Mouse (Mus musculus): ENCODE measurements around the gene Olfr525. TPM values are rescaled to one million over a fixed set of nuclear protein-coding genes. Genes with fewer than 3 reads are reported as not detected.

Gene Olfr525
- not detected for total RNA-seq (2023)

DNA sequence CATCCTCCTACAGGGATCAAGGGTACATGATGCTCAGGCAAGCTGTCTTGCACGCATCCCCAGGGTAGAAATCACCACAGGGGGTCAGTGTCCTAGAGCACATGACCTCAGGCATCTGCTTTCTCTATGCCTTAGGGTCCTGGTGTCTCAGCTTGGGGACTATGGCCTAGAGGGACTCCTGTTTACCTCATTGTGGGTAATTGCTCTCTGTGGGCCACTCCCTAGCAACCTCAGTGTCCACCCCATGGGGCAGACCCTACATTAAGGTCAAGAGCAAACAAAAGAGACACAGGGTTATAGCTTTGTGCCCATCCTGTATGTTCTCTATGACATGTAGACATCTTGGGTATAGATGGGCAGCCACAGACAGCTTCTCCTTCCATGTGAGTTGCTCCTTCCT is at the start of gene Olfr525:
Gene Olfr525 (plus strand): TSS at position 301 of the 400 bp plus-strand sequence.

DNA sequence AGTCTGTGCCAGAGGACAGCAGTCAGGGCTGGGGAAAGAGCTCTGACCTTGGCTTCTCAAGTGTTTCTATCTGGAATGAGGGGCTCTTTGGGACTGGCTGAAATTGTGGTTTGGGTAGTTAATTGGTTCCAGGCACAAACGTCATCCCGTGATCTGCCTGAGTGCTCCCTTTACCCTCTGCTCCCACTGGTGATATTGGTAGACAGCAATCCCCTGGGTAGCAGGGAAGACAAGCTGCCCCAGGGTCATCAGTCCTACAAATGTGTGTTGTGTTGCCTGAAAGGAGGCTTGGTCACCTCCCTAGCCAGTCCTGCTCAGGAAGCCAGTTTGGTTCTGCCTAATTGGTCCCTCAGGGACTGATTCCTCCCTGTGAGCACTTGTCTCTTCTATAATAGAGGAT is 13.1 kb downstream of the Olfr525 start, which contains the start of gene Olfr527:
Gene Olfr527 (plus strand): TSS at position 301 of the 400 bp plus-strand sequence.

DNA sequence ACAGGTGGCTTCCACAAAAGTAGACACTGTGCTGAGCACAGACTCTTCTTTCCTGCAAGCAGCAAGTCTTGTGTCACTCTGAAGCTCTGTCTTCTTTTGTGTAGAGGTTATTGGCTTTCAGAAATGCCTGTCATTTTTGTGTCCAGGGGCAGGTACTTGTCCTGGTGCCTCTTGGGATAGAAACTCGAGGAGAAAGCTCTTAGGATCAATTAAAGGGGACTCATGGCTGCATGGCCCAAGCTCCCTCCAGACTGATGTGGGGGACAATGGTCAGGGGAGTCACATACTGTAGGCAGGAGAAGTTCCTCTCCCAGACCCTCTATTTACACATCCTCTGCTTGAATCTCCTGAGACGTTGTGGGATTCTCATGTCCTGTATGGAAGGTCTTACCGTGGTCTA is 40.9 kb downstream of the Olfr525 start, which contains the start of gene Olfr60:
Gene Olfr60 (minus strand): TSS at position 101 of the 400 bp plus-strand sequence.

DNA sequence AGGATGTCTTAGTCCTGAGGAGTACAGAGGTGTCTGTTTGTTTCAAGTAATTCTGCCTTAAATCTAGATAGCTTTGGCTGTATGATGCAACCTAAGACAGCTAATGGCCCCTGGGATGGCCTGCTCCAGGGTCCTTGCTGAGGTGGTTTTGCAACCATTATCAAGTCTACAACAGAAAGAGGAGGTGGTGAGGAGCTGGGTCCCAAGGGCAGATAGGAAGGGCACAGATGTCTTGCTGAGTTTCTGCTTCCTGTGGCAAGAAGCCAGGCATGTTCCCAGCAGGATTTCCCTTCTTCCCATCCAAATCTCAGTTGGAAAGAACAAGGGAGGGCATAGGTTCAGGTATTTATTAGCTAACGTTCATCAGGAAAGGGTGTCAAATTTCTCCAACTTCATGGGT is 55.6 kb downstream of the Olfr525 start, which contains the start of gene Olfr530:
Gene Olfr530 (minus strand): TSS at position 101 of the 400 bp plus-strand sequence.

Other genes with a start within 250 kb of the Olfr525 start
- not detected for gene Caly, start 238.3 kb upstream of the Olfr525 start, total RNA-seq (2023)
- not detected for gene Prap1, start 227.5 kb upstream of the Olfr525 start, total RNA-seq (2023)
- gene Fuom, start 218.4 kb upstream of the Olfr525 start, total RNA-seq (2023) = 1 to 10 TPM; 3.3 to 3.9 TPM
- 1 to 10 TPM; 2.7 to 3.7 TPM for gene Paox, start 205.1 kb upstream of the Olfr525 start, total RNA-seq (2023)
- gene Echs1, start 204.4 kb upstream of the Olfr525 start, total RNA-seq (2023) = 10 to 100 TPM; 26.3 to 29.7 TPM
- gene Mtg1, start 183.3 kb upstream of the Olfr525 start, total RNA-seq (2023) = 10 to 100 TPM; 12.5 to 23.6 TPM
- not detected for gene Sprn, start 166.0 kb upstream of the Olfr525 start, total RNA-seq (2023)
- not detected for gene Olfr522, start 156.1 kb upstream of the Olfr525 start, total RNA-seq (2023)
- not detected for gene Olfr523, start 147.6 kb upstream of the Olfr525 start, total RNA-seq (2023)
- gene Olfr524, start 114.9 kb upstream of the Olfr525 start, total RNA-seq (2023) = not detected
- not detected for gene Cd163l1, start 102.6 kb upstream of the Olfr525 start, total RNA-seq (2023)
- gene 5830411N06Rik, start 73.6 kb upstream of the Olfr525 start, total RNA-seq (2023) = not detected
- gene Olfr527, start 13.2 kb downstream of the Olfr525 start, total RNA-seq (2023) = not detected
- not detected for gene Olfr60, start 40.8 kb downstream of the Olfr525 start, total RNA-seq (2023)
- not detected for gene Olfr530, start 55.5 kb downstream of the Olfr525 start, total RNA-seq (2023)
- not detected for gene Olfr531, start 82.1 kb downstream of the Olfr525 start, total RNA-seq (2023)
- gene Olfr532, start 100.8 kb downstream of the Olfr525 start, total RNA-seq (2023) = not detected
- gene Olfr533, start 142.5 kb downstream of the Olfr525 start, total RNA-seq (2023) = not detected
- gene Olfr535, start 163.4 kb downstream of the Olfr525 start, total RNA-seq (2023) = not detected
- gene Olfr536, start 186.5 kb downstream of the Olfr525 start, total RNA-seq (2023) = not detected
- not detected for gene Olfr538, start 247.0 kb downstream of the Olfr525 start, total RNA-seq (2023)

Data from B cell, adult 67 days (primary cell).